Mouse (Mus musculus) liver, postnatal 0 days (tissue): ENCODE measurements around the gene Ttc23l.

Experiments
- CTCF ChIP-seq: sonication (generic); IDR thresholded peaks from 2 replicates; pipeline ENCODE4 v1.5.1; 2016; ENCODE audit warnings: antibody characterized with exemption, low read depth
- EP300 ChIP-seq: IDR thresholded peaks from 2 replicates; pipeline ENCODE4 v1.6.1; 2016; ENCODE audit warnings: antibody characterized with exemption, low read depth, mild to moderate bottlenecking

- no peak for TF ChIP-seq CTCF
- TF ChIP-seq EP300 = no peak
Measured at GRCm38 (mm10) chr15:10560005-10560404, 1.5 kb upstream of the Ttc23l start.
